Mouse (Mus musculus) bone marrow, adult 2 months (tissue): ENCODE results near the gene Ces1g. TPM values are rescaled to one million over a fixed set of nuclear protein-coding genes. Genes with fewer than 3 reads are reported as not detected.

Experiments
- H3K27ac ChIP-seq: fragments of 200-500 bp; 2 replicates; pipeline ENCODE4 v1.5.1; 2012; ENCODE audit warnings: low read depth, mild to moderate bottlenecking, control low read depth, inconsistent platforms, low read length; ENCODE audit not compliant: control insufficient read depth, poor library complexity, insufficient read depth
- H3K4me1 ChIP-seq: fragments of 200-500 bp; 2 replicates; pipeline ENCODE4 v1.6.1; 2011; ENCODE audit warnings: low read length; ENCODE audit not compliant: control insufficient read depth, insufficient read depth
- H3K4me3 ChIP-seq: fragments of 200-500 bp; replicated peaks from 2 replicates; pipeline ENCODE3; 2011; ENCODE audit warnings: mild to moderate bottlenecking, low read depth, low read length, control low read depth; ENCODE audit not compliant: control insufficient read depth
- CTCF ChIP-seq: fragments of 200-500 bp; IDR thresholded peaks from 2 replicates; pipeline ENCODE4 v1.5.1; 2011; ENCODE audit warnings: low read length, control low read depth; ENCODE audit not compliant: control insufficient read depth, insufficient read depth
- POLR2A ChIP-seq: fragments of 200-500 bp; IDR thresholded peaks from 2 replicates; pipeline ENCODE4 v1.6.1; 2011; ENCODE audit warnings: low read depth, mild to moderate bottlenecking, control low read depth, low read length, borderline replicate concordance; ENCODE audit not compliant: control insufficient read depth
- WGBS: fragments of 180-500 bp; shearing (Covaris S2); methylation state at CpG from one replicate; pipeline ENCODE4 v1.1.7; 2018; 5-methylcytosine and 5-hydroxymethylcytosine counted together
- polyA plus RNA-seq: library from polyadenylated mRNA; stranded (reverse); fragments of >200 nt; gene quantifications from 2 replicates; pipeline ENCODE4 v1.2.4, GENCODE M21; 2011; ENCODE audit warnings: low replicate concordance; ENCODE audit not compliant: missing spikeins, insufficient read depth, insufficient read length

Ces1g gene
- polyA plus RNA-seq, 1 experiment, result 0.62 TPM

DNA sequence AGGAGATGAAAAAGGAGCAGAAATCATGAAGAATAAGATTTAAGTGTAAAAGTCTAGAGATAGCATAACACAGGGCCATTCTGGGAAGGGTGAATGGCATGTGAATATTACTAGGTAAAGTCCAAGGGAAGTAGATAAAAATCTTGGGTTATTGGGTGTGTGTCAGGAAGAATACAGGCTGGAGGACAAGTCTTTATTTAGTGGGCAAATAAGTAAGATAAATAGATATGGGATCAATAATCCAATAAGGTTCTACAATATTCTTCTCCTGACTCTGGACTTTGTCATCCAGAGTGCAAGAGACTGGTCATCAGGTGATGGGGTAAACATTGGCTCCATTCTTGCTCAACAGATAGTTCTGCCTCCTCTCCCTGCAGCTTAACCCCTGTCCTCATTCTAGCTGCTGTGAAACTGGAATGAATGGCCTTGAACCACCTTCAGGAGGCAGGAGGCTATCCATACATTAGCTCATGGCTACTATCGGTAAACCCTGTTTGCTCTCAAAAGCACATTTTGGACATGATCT is 84.6 kb downstream of the Ces1g start:
- H3K4me3 ChIP-seq, result no peak overlapping the region
- TF ChIP-seq CTCF (no peak), POLR2A (no peak)
- H3K27ac ChIP-seq, result no peak overlapping the region
- no peaks in the 10 kb centered on the region for H3K4me1 ChIP-seq
- 85% methylated on average over 1 of the region's 1 CpGs for WGBS

Other genes with a start within 250 kb of the Ces1g start
- gene Ces1c, start 206.0 kb downstream of the Ces1g start, polyA plus RNA-seq, result 1.8 and 8.6 TPM in 2 replicates
- 7.8 TPM in 1 of 2 replicates, not detected in the other for gene Ces1d, start 139.5 kb downstream of the Ces1g start, polyA plus RNA-seq
- gene Ces1e, start 107.7 kb downstream of the Ces1g start, polyA plus RNA-seq, result 0.68 TPM in 1 of 2 replicates, not detected in the other
- 1.8 and 2.4 TPM in 2 replicates for gene Ces1f, start 57.6 kb downstream of the Ces1g start, polyA plus RNA-seq
- gene Ces1h, start 42.4 kb upstream of the Ces1g start, polyA plus RNA-seq, result not detected in 2 replicates
- not detected in 2 replicates for gene Ces5a, start 198.5 kb upstream of the Ces1g start, polyA plus RNA-seq